10 mouse cellular contexts compared by ENCODE assay signal in the genomic region with DNA sequence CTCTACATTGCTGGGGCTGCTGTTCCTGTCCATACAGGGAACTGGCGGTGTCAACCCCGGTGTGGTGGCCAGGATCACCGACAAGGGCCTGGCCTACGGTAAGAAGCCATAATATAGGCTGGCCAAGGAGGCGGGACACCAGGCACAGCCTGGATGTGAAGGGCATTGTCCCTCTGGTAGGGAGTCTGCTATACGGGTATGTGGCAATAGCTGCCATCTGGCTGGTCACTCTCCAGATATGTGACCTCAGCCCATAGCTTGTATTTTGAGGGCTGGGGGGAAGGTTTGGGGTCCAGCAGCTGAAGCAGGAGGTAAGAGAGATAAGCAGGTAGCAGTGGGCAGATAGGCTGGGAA. TPM values are rescaled to one million over a fixed set of nuclear protein-coding genes. Genes with fewer than 3 reads are reported as not detected.
DNase-seq lines count a peak whose midpoint lies in the region; ATAC-seq and TF ChIP-seq lines count a peak whose summit lies in the region.
"Had no signal": no experiment of that assay in that cellular context is flagged by ENCODE, and none has a peak within 500 bp of the region (broad histone marks: within the 10 kb centered on the region; RNA-seq: fewer than 3 reads in every experiment).

No protein-coding gene starts in this region.

- TF ChIP-seq CTCF in intestine, postnatal 0 days (IDR thresholded peaks at IDR 0.05; ENCODE audit: low read depth) = no peak
- no peak for TF ChIP-seq CTCF in small intestine, adult 2 months (IDR thresholded peaks at IDR 0.05; ENCODE audit: extremely low read depth, insufficient read length, insufficient replicate concordance, low read depth, low read length)

- intact Hi-C loops in heart, postnatal 14 days (cut with DNase I) = no loop called here

- DNase-seq in heart, postnatal 14 days = no peak
- DNase-seq in lung, postnatal 14 days = no peak
- DNase-seq in cerebellum, adult 8-10 months = no peak
- no peak for DNase-seq in right cerebral cortex, postnatal 10 days (ENCODE audit: low spot score in 2 of 2)
- DNase-seq: cerebellum, adult 9-10 months had no signal

- no peaks in the 10 kb centered on the region for H3K36me3 ChIP-seq in heart, embryonic 11.5 days (ENCODE audit: control insufficient read depth, insufficient read depth, low read length)
- H3K36me3 ChIP-seq in lung, embryonic 16.5 days (ENCODE audit: control insufficient read depth, insufficient read depth, low read length) = no peaks in the 10 kb centered on the region
- no peaks in the 10 kb centered on the region for H3K36me3 ChIP-seq in intestine, postnatal 0 days (ENCODE audit: control insufficient read depth, insufficient read depth)
- no peaks in the 10 kb centered on the region for H3K36me3 ChIP-seq in small intestine, adult 2 months (ENCODE audit: control insufficient read depth, insufficient read depth, low read length)
- H3K36me3 ChIP-seq: limb, embryonic 15.5 days had no signal

- peak overlapping the region; percentile 50 for H3K27ac ChIP-seq in heart, embryonic 11.5 days (ENCODE audit: low read depth, low read length)
- H3K27ac ChIP-seq in lung, embryonic 16.5 days (ENCODE audit: low read length) = peak overlapping the region; percentile 85
- no peak overlapping the region; the same call in 1 of the 2 replicates for H3K27ac ChIP-seq in intestine, postnatal 0 days (ENCODE audit: low read depth, low read length)
- H3K27ac ChIP-seq in small intestine, adult 2 months (ENCODE audit: insufficient read depth, low read depth, low read length) = no peak overlapping the region
- H3K27ac ChIP-seq: limb, embryonic 15.5 days had no signal

- peaks cover 9% of the 10 kb centered on the region for H3K4me1 ChIP-seq in heart, embryonic 11.5 days (ENCODE audit: control insufficient read depth, insufficient read depth, low read length)
- H3K4me1 ChIP-seq in lung, embryonic 16.5 days (replicated peaks; ENCODE audit: control insufficient read depth, insufficient read depth, low read length) = peaks cover 15% of the 10 kb centered on the region
- H3K4me1 ChIP-seq in intestine, postnatal 0 days (replicated peaks; ENCODE audit: control insufficient read depth, insufficient read depth, low read length) = no peaks in the 10 kb centered on the region; the same call in 1 of the 2 replicates
- H3K4me1 ChIP-seq in small intestine, adult 2 months (ENCODE audit: control insufficient read depth, insufficient read depth, insufficient read length, low read length) = peaks cover 12% of the 10 kb centered on the region; the same call in 1 of the 2 replicates

- no peak for ATAC-seq in heart, embryonic 11.5 days (replicated peaks; ENCODE audit: insufficient number of reproducible peaks, low FRiP score, low TSS enrichment)
- ATAC-seq in lung, embryonic 16.5 days (ENCODE audit: low read depth) = no peak; the same call in 1 of the 2 replicates
- ATAC-seq in intestine, postnatal 0 days = no peak; the same call in 1 of the 2 replicates

- H3K9me3 ChIP-seq in heart, embryonic 11.5 days (replicated peaks; ENCODE audit: control insufficient read depth, low read length) = no peaks in the 10 kb centered on the region
- H3K9me3 ChIP-seq in lung, embryonic 16.5 days (ENCODE audit: control insufficient read depth, low read length) = 0 out of 2 replicates have a peak, but pooled peaks cover 2% of the 10 kb centered on the region
- no peaks in the 10 kb centered on the region for H3K9me3 ChIP-seq in intestine, postnatal 0 days (ENCODE audit: control insufficient read depth)
- H3K9me3 ChIP-seq: limb, embryonic 15.5 days had no signal

- WGBS in heart, embryonic 11.5 days (ENCODE audit: insufficient replicate concordance) = 37% methylated on average over 6 of the region's 6 CpGs
- 33% methylated on average over 6 of the region's 6 CpGs for WGBS in lung, embryonic 16.5 days
- WGBS in intestine, postnatal 0 days = 42% methylated on average over 6 of the region's 6 CpGs
- WGBS in small intestine, adult 2 months = 33% methylated on average over 6 of the region's 6 CpGs

- H3K4me2 ChIP-seq in heart, embryonic 11.5 days = peak overlapping the region; percentile 44
- peak overlapping the region; percentile 32 for H3K4me2 ChIP-seq in lung, embryonic 16.5 days (ENCODE audit: low read depth, low read length)
- H3K4me2 ChIP-seq in intestine, postnatal 0 days (replicated peaks; ENCODE audit: low read depth) = peak overlapping the region; percentile 9
- H3K4me2 ChIP-seq: limb, embryonic 15.5 days had no signal

- TF ChIP-seq POLR2A in small intestine, adult 2 months (IDR thresholded peaks at IDR 0.05; ENCODE audit: low read depth, low read length) = no peak

- H3K9ac ChIP-seq in heart, embryonic 11.5 days (ENCODE audit: low read depth, low read length) = no peak overlapping the region; the same call in 1 of the 2 replicates
- H3K9ac ChIP-seq in lung, embryonic 16.5 days (ENCODE audit: low read length) = peak overlapping the region; percentile 57
- no peak overlapping the region for H3K9ac ChIP-seq in intestine, postnatal 0 days (ENCODE audit: low read depth, low read length)
- H3K9ac ChIP-seq: limb, embryonic 15.5 days had no signal

- no peaks in the 10 kb centered on the region for H3K27me3 ChIP-seq in heart, embryonic 11.5 days (ENCODE audit: control insufficient read depth, insufficient read depth, low read length)
- no peaks in the 10 kb centered on the region for H3K27me3 ChIP-seq in lung, embryonic 16.5 days (ENCODE audit: control insufficient read depth, insufficient read depth, low read depth, low read length)
- H3K27me3 ChIP-seq in intestine, postnatal 0 days (replicated peaks; ENCODE audit: control insufficient read depth, insufficient read depth, low read length) = no peaks in the 10 kb centered on the region
- H3K27me3 ChIP-seq in small intestine, adult 2 months (ENCODE audit: control insufficient read depth, insufficient read depth, low read length) = no peaks in the 10 kb centered on the region
- H3K27me3 ChIP-seq: limb, embryonic 15.5 days had no signal

- H3K4me3 ChIP-seq in heart, embryonic 11.5 days (ENCODE audit: low read depth, low read length) = peak overlapping the region; percentile 3; the same call in 1 of the 2 replicates
- peak overlapping the region; percentile 31 for H3K4me3 ChIP-seq in lung, embryonic 16.5 days (ENCODE audit: low read length)
- no peak overlapping the region for H3K4me3 ChIP-seq in intestine, postnatal 0 days (ENCODE audit: low read depth, low read length)
- H3K4me3 ChIP-seq in small intestine, adult 2 months (ENCODE audit: low read depth, low read length) = 0 out of 2 replicates have a peak overlapping the region, but pooled peaks have one; percentile 14
- H3K4me3 ChIP-seq: limb, embryonic 15.5 days had no signal

RNA-seq across cellular contexts. Expression of gene Lbp, which starts 0.4 kb away (rescaled TPM):
- 9.2 and 10.1 TPM in 2 replicates for polyA plus RNA-seq in heart, embryonic 11.5 days (2014; fragmentation: Nextera tagmentation; extraction: Ambion mirVana)
- total RNA-seq in heart, postnatal 14 days (2021) = 10 to 100 TPM in 1 of 2 experiments, 1 to 10 TPM in 1; 8.7 to 11.6 TPM
- 15.0 and 19.1 TPM in 2 replicates for polyA plus RNA-seq in lung, embryonic 16.5 days (2015; fragmentation: Nextera tagmentation; extraction: Ambion mirVana)
- 4.9 and 6.2 TPM in 2 replicates for polyA plus RNA-seq in intestine, postnatal 0 days (2015; fragmentation: Nextera tagmentation; extraction: Ambion mirVana)
- 2.1 and 2.7 TPM in 2 replicates for polyA plus RNA-seq in small intestine, adult 2 months (2012; rRNA removed)

RNA-seq across cellular contexts. Expression of gene Bpi, which starts 48.8 kb away (rescaled TPM):
- not detected in 2 replicates for polyA plus RNA-seq in heart, embryonic 11.5 days (2014; fragmentation: Nextera tagmentation; extraction: Ambion mirVana)
- not detected for total RNA-seq in heart, postnatal 14 days (2021)
- polyA plus RNA-seq in lung, embryonic 16.5 days (2015; fragmentation: Nextera tagmentation; extraction: Ambion mirVana) = not detected in 2 replicates
- polyA plus RNA-seq in intestine, postnatal 0 days (2015; fragmentation: Nextera tagmentation; extraction: Ambion mirVana) = not detected in 2 replicates
- not detected in 2 replicates for polyA plus RNA-seq in small intestine, adult 2 months (2012; rRNA removed)
- polyA plus RNA-seq: limb, embryonic 15.5 days had no signal

Comparison
In these comparisons a context has a peak if more than half of its experiments do, and no peak if none do; other contexts are left out.
1. H3K27ac ChIP-seq: peak in heart, embryonic 11.5 days (single experiment) and lung, embryonic 16.5 days (single experiment); none in intestine, postnatal 0 days (single experiment) and small intestine, adult 2 months (single experiment).
2. Peak in every context shown above with its lines, with median percentiles within 50 percentile points of each other: H3K4me2 ChIP-seq.